Mouse (Mus musculus): Measurements from ENCODE around the gene Pck1.

Gene Pck1

GRCm38 (mm10) chr2:173173521-173174511, 21.0 kb downstream of the Pck1 start:
- DNase-seq (ENCODE audit: low spot score in 2 of 2): peak; percentile 78 to 88

DNA sequence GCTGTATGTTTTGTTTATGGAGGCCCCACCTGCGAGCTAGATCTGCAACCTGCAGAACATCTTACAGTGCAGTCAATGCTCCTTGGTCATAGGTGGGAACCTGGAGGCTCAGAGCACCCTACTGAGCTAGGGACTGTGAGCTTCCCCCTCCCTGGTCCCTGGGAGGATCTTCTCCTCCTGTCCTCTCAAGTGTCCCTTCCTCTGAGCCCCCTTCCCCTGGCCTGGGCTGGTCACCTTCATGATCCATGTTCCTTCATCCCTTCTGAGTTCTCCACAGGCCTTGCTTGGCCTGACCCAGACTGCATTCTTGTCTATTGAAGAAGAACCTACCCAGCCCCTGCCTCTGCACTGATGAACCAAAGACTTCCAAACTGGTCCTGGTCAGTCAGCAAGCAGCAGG, 21.7 kb downstream of the Pck1 start:
- DNase-seq (ENCODE audit: low spot score in 2 of 2): no peak

DNA sequence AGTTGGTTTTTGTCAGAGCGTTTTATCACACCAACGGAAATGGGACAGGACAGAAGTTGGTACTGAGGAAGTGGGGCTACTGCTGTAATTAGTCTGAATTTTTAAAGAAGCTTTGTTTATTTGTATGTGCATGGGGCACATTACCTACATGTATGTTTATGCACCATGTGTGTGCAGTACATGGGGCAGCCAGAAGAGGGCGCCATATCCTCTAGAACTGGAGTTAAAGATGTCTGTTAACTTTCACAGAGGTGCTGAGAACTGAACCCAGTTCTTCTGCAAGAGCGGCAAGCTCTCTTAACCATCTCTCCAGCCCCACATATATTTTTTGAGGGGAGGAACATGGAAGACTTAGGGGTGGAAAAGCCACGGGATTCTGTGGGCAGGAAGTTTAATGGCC, 22.9 kb downstream of the Pck1 start:
- DNase-seq (ENCODE audit: low spot score in 2 of 2): no peak

DNA sequence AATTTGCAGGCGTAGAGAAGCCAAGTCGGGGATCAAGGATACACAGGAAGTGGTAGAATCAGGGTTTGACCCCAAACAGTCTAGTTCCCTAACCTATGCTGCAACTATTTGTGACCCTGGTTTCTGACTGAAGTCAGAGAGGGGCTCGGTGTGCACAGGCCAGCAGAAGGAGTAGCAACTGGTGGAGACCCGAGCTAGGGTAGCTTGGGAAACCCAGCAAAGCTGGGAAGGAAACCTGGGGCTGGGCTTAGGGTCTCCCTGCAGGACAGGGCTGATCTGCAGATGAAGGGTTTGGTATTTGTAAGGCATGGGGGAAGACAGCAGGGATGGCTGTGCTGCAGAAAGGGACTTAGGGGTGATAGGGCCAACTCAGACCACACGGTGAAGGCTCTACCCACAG, 24.6 kb downstream of the Pck1 start:
- DNase-seq (ENCODE audit: low spot score in 2 of 2): no peak

DNA sequence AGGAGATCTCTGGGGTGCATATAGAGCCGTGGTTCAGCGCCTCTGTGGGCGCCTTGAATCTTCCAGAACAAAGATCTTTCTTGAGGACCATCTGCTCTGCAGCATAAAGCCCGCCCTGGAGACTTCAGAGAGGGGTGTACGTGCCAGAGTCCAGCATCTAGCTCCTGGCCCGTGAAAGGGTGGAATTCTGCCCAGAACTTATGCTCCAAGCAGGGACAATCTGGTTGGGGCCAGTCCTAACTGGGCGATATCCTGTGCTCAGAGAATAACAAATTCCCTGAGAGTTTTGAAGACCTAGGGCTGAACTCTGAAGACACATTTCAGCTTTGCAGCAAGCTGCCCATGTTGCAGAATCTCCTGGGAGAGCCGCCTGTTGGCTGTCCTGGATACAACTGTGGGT, 25.1 kb downstream of the Pck1 start:
- DNase-seq (ENCODE audit: low spot score in 2 of 2): no peak

DNA sequence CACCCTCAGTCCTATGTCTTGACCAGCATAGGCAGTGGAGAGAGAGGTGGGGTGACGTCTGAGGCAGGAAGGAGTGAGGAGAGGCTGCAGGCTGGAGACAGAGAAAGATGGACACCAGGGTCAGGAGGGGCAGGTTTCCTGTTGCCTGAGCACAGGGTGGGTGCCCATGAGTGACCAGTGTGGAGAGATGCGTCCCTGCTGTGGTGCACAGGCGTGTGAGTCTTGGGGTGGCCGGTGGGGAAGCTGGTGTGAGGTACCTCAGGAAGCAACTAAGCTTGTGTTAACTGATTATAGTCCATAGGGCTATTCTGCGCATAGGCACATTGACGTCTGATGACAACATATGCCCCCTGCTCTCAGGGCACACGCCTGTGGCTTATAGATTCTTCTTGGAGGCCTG, 26.2 kb downstream of the Pck1 start:
- DNase-seq (ENCODE audit: low spot score in 2 of 2): no peak

GRCm38 (mm10) chr2:173180026-173180425, 27.2 kb downstream of the Pck1 start:
- no peak for DNase-seq (ENCODE audit: low spot score in 2 of 2)

GRCm38 (mm10) chr2:173180721-173181388, 28.0 kb downstream of the Pck1 start:
- DNase-seq (ENCODE audit: low spot score in 2 of 2): no peak

DNA sequence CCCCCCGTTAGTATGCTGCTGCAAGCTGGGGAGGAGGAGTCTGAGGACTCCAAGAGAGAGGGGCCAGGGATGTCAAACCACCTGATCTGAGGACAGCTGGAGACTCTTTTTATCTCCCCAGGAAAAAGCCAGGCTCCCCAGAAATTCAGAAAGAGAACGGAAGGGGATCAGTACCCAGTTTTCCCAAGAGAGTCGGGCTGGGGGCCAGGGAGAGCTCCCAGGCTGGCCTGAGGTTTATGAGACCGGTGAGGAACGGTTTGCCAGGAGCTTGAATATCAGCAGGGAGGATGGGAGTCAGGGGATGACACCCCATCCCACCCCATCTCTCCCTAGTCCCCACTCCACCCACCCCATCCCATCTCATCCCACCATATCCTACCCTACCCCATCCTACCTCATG, 28.6 kb downstream of the Pck1 start:
- DNase-seq (ENCODE audit: low spot score in 2 of 2): no peak

DNA sequence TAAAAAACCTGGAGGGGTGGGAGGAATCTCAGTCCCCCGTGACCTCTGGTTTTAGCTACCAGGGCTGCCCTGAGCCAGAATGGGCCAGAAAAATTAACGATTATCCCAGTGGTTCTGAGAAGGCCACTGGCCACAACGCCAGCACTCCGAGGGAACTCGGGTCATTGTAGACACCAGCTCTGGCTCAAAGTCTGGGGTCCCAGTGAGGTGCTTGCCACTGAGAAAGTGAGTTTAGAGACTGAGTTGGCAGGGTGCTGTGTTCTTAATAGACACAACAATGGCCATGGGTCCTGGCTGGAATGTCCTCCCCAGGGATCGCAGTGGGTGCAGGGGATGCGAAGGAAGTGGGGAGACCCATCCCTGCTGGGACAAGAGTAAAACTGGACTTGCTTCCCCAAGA, 29.1 kb downstream of the Pck1 start:
- DNase-seq (ENCODE audit: low spot score in 2 of 2): no peak

GRCm38 (mm10) chr2:173182796-173183195, 29.9 kb downstream of the Pck1 start:
- no peak for DNase-seq (ENCODE audit: low spot score in 2 of 2)

DNA sequence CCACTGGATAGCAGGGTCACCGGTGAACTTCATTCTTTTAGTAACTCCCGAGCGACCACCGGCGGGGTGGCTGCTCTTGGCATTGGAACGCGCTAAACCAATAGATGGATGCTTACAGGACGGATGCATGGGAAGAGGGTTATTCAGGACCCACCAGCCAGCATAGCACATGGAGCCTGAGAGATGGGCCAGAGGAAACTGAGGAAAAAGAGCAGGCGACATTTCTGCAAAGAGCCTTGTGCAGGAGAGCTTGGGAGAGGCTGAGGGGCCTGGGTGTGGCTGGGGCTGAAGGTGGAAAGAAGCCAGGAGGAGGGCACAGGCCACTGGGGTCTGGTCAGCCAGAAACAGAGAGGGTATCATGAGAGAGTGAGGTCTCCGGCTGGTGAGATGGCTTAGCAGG, 30.5 kb downstream of the Pck1 start:
- DNase-seq (ENCODE audit: low spot score in 2 of 2): no peak

GRCm38 (mm10) chr2:173183836-173184460, 31.1 kb downstream of the Pck1 start:
- DNase-seq (ENCODE audit: low spot score in 2 of 2): peak; percentile 41 to 53

DNA sequence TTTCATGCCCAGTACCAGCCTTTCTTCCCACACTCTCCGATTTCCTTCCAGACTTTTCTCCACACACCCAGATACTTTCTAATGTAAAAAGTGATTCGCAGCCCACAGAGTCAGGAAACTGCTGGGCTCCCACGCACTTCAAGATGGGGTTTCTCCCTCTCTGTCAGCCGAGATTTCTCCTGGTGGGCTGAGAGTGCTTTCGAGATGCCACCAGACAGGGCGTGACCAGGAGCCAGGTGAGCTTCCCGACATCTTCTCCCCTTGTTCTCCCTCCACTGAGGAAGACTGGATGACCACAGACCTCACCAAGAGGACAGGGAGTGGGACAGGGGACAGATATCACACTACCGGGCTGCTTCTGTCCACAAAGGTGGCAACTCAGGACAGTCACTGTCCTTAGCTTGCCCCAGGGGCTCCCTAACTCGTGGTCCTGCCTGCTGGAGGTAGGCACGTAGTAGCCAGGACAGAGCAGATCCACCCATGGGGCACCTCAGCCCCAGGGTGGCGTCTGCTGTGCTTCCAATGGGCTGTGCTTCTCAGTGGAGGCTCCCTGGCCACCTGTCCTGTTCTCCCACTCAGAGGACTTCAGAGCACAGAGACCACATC, 31.7 kb downstream of the Pck1 start:
- DNase-seq (ENCODE audit: low spot score in 2 of 2): no peak

DNA sequence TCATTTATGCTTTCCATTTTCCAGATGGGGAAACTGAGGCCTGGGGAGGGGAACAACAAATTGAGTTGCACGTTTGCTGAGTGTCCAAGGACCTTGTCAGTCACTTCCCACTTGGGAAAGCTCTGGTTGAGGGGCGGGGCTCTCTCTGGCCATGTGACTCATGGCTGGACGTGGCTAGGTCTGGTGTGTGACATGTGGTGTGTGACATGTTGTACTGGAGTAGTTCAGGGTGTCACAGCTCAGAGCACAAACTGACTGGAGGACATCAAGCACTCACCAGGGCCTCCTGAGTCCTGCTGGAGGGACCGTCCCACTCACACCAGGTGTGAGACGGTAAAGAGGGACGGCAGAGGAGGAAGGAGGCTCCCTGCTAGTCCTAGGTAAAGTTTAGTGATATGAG, 32.4 kb downstream of the Pck1 start:
- DNase-seq (ENCODE audit: low spot score in 2 of 2): no peak

- peak; percentile 73 to 78 for DNase-seq (ENCODE audit: low spot score in 2 of 2)
Observed at GRCm38 (mm10) chr2:173186047-173186943, 33.4 kb downstream of the Pck1 start.

- DNase-seq (ENCODE audit: low spot score in 2 of 2): no peak
Observed at GRCm38 (mm10) chr2:173187182-173187855, 34.5 kb downstream of the Pck1 start.

DNA sequence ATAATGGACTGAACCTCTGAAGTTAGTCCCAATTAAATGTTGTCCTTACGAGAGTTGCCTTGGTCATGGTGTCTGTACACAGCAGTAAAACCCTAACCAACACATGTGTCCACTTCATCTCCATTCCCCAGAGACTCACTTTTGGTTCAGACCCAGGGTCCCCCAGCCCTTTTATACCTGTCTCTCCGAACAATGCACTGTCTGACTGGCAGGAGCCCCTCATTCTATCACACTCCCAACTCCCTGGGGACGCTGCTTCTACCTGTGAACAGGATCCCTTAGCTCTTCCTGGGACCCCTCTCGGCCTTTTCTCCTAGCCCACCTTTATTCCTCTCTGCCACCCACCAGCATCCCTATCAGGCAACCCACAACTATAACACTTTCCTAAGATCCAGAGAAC, 41.9 kb downstream of the Pck1 start:
- no peak for DNase-seq (ENCODE audit: low spot score in 2 of 2)

GRCm38 (mm10) chr2:173202924-173203689, 50.3 kb downstream of the Pck1 start:
- no peak for DNase-seq (ENCODE audit: low spot score in 2 of 2)

DNA sequence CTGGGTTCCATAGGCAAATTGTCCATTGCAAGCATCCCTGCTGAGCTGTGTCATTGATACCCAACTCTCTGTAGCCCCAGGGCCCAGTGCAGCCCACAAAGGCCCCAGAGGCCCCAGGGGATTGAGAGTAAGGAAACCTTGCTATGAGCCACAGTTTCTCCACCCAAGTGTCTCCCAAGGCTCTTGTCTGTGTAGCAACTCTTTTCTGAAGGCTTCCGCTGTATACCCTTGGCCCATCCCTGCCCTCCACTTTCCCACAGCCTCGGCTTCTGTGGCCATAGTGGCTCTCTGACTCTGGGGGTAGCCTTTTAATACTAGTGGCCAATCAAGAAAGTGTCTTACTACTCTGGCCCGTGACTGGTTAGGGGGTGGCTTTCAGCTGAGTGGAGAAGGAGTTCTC, 50.9 kb downstream of the Pck1 start:
- no peak for DNase-seq (ENCODE audit: low spot score in 2 of 2)

Measured in right cerebral cortex, postnatal 36 days (tissue).